Mouse (Mus musculus) liver, embryonic 14.5 days (tissue): ENCODE results near the gene Sepsecs. TPM values are rescaled to one million over a fixed set of nuclear protein-coding genes. Genes with fewer than 3 reads are reported as not detected.

Source experiments
- ATAC-seq: fragments of 200-750 bp; cut with Nextera tagmentation; 2 replicates; pipeline ENCODE4 v1.8.0; 2017; ENCODE audit warnings: moderate number of reproducible peaks, mild to moderate bottlenecking, moderate library complexity; ENCODE audit not compliant: insufficient read depth
- DNase-seq, 3 experiments: peaks; one replicate each; pipeline ENCODE4 v3.0.0-alpha.2; 2012 to 2013; ENCODE audit warnings: low read depth in 3 of 3, low spot score in 3 of 3
- H3K27ac ChIP-seq: fragments of 300-500 bp; sonication (generic); 2 replicates; pipeline ENCODE4 v1.5.1; 2014; ENCODE audit warnings: moderate library complexity, mild to moderate bottlenecking, control low read depth, inconsistent platforms
- H3K27me3 ChIP-seq: fragments of 300-500 bp; sonication (generic); 2 replicates; pipeline ENCODE4 v1.6.1; 2014; ENCODE audit warnings: mild to moderate bottlenecking, low read length, moderate library complexity; ENCODE audit not compliant: control insufficient read depth, insufficient read depth
- H3K36me3 ChIP-seq: fragments of 300-500 bp; sonication (generic); replicated peaks from 2 replicates; pipeline ENCODE4 v1.6.1; 2014; ENCODE audit warnings: low read depth; ENCODE audit not compliant: control insufficient read depth, insufficient read depth
- H3K4me1 ChIP-seq, 2 experiments: fragments of 200-500 bp in 1 of 2; fragments of 300-500 bp in 1 of 2; sonication (generic) in 1 of 2; replicated peaks; 2 replicates each; pipeline ENCODE4 v1.6.1; 2012 to 2014; ENCODE audit warnings: antibody characterized with exemption in 1 of 2, inconsistent platforms in 1 of 2, low read length in 1 of 2; ENCODE audit not compliant: control insufficient read depth in 2 of 2, insufficient read depth in 2 of 2
- H3K4me2 ChIP-seq: fragments of 300-500 bp; sonication (generic); 2 replicates; pipeline ENCODE4 v1.6.1; 2014; ENCODE audit warnings: low read depth, mild to moderate bottlenecking, control low read depth, moderate library complexity
- H3K4me3 ChIP-seq, 2 experiments: fragments of 200-500 bp in 1 of 2; fragments of 300-500 bp in 1 of 2; sonication (generic) in 1 of 2; 2 replicates each; pipeline ENCODE4 v1.5.1; 2012 to 2014; ENCODE audit warnings: low read depth in 2 of 2, low read length in 2 of 2, mild to moderate bottlenecking in 2 of 2, control low read depth in 1 of 2, inconsistent platforms in 1 of 2, moderate library complexity in 1 of 2; ENCODE audit not compliant: insufficient read depth in 1 of 2
- H3K9ac ChIP-seq: fragments of 300-500 bp; sonication (generic); replicated peaks from 2 replicates; pipeline ENCODE4 v1.6.1; 2014; ENCODE audit warnings: mild to moderate bottlenecking, control low read depth, moderate library complexity
- H3K9me3 ChIP-seq: fragments of 300-500 bp; sonication (generic); 2 replicates; pipeline ENCODE4 v1.6.1; 2016; ENCODE audit warnings: low read length, mixed read lengths; ENCODE audit not compliant: control insufficient read depth
- CTCF ChIP-seq: IDR thresholded peaks from 2 replicates; pipeline ENCODE4 v1.5.1; 2016; ENCODE audit warnings: antibody characterized with exemption, low read depth, control low read depth
- EP300 ChIP-seq: IDR thresholded peaks from 2 replicates; pipeline ENCODE4 v1.6.1; 2016; ENCODE audit warnings: antibody characterized with exemption, low read depth
- WGBS: fragments of 180-500 bp; shearing (Covaris S2); extraction: QIAGEN DNeasy Blood & Tissue Kit; methylation state at CpG from one replicate; pipeline ENCODE4 v1.1.7; 2014; ENCODE audit not compliant: insufficient replicate concordance; 5-methylcytosine and 5-hydroxymethylcytosine counted together
- polyA plus RNA-seq, 2 experiments: library from polyadenylated mRNA; depleted of rRNA in 1 of 2; stranded (reverse) in 1 of 2; unstranded in 1 of 2; fragments of >200 nt; fragmentation: Nextera tagmentation in 1 of 2; extraction: Ambion mirVana in 1 of 2; gene quantifications; 2 replicates each; pipeline versions ENCODE4 v1.2.1 to v1.2.3; 2012 to 2014

Gene Sepsecs
- polyA plus RNA-seq, 2 experiments: 6.0 to 6.4 TPM

- H3K4me3 ChIP-seq: no peak overlapping the region
- no peak for TF ChIP-seq CTCF
- no peak for TF ChIP-seq EP300
- no peaks in the 10 kb centered on the region for H3K36me3 ChIP-seq
- H3K9me3 ChIP-seq: no peaks in the 10 kb centered on the region
- H3K27ac ChIP-seq: no peak overlapping the region
- H3K9ac ChIP-seq: no peak overlapping the region
- DNase-seq (no peak), ATAC-seq (no peak)
- no peaks in the 10 kb centered on the region for H3K4me1 ChIP-seq
- no peaks in the 10 kb centered on the region for H3K27me3 ChIP-seq
- WGBS: 66% methylated on average over 9 of the region's 9 CpGs
- H3K4me2 ChIP-seq: no peak overlapping the region
Observed at GRCm38 (mm10) chr5:52590612-52591011, 78.9 kb downstream of the Sepsecs start.

Other genes starting within 250 kb of the Sepsecs start
- gene Ccdc149, start 198.2 kb downstream of the Sepsecs start, polyA plus RNA-seq (2012; rRNA removed): 0.31 and 0.33 TPM in 2 replicates
- gene Ccdc149, start 198.2 kb downstream of the Sepsecs start, polyA plus RNA-seq (2014; fragmentation: Nextera tagmentation; extraction: Ambion mirVana): 0.47 and 0.76 TPM in 2 replicates
- gene Lgi2, start 103.2 kb downstream of the Sepsecs start, polyA plus RNA-seq (2012; rRNA removed): 0.25 and 0.36 TPM in 2 replicates
- 0.16 and 0.20 TPM in 2 replicates for gene Lgi2, start 103.2 kb downstream of the Sepsecs start, polyA plus RNA-seq (2014; fragmentation: Nextera tagmentation; extraction: Ambion mirVana)
- 8.7 and 10.7 TPM in 2 replicates for gene Pi4k2b, start 71.9 kb upstream of the Sepsecs start, polyA plus RNA-seq (2012; rRNA removed)
- gene Pi4k2b, start 71.9 kb upstream of the Sepsecs start, polyA plus RNA-seq (2014; fragmentation: Nextera tagmentation; extraction: Ambion mirVana): 21.7 and 23.6 TPM in 2 replicates
- 4.4 and 5.9 TPM in 2 replicates for gene Zcchc4, start 105.7 kb upstream of the Sepsecs start, polyA plus RNA-seq (2012; rRNA removed)
- gene Zcchc4, start 105.7 kb upstream of the Sepsecs start, polyA plus RNA-seq (2014; fragmentation: Nextera tagmentation; extraction: Ambion mirVana): 5.8 and 6.2 TPM in 2 replicates
- 10.9 and 23.3 TPM in 2 replicates for gene Anapc4, start 164.3 kb upstream of the Sepsecs start, polyA plus RNA-seq (2012; rRNA removed)
- gene Anapc4, start 164.3 kb upstream of the Sepsecs start, polyA plus RNA-seq (2014; fragmentation: Nextera tagmentation; extraction: Ambion mirVana): 26.9 and 29.8 TPM in 2 replicates